Mouse (Mus musculus) adrenal gland, adult 8-10 months (tissue): Measurements from ENCODE around the gene Ank. TPM values are rescaled to one million over a fixed set of nuclear protein-coding genes. Genes with fewer than 3 reads are reported as not detected.

Source experiments
- DNase-seq: peaks from one replicate; pipeline ENCODE4 v3.0.0; 2022
- total RNA-seq, 4 experiments: library from RNA; stranded (reverse); gene quantifications; 2 replicates each; pipeline ENCODE4 v1.2.4; 2022

The Ank gene
- total RNA-seq, 4 experiments from 2014 or later: 38.2 to 68.7 (median 50.9) TPM

- DNase-seq: no peak
These were observed 110.4 kb downstream of the Ank start for GRCm38 (mm10) chr15:27576886-27577285.

GRCm38 (mm10) chr15:27577915-27578780, 111.7 kb downstream of the Ank start:
- no peak for DNase-seq

- no peak for DNase-seq
These were observed 112.4 kb downstream of the Ank start for GRCm38 (mm10) chr15:27578918-27579317.

- no peak for DNase-seq
These were observed 113.4 kb downstream of the Ank start for GRCm38 (mm10) chr15:27579853-27580252.

GRCm38 (mm10) chr15:27580771-27581170, 114.3 kb downstream of the Ank start:
- no peak for DNase-seq

- DNase-seq: no peak
These were observed 115.2 kb downstream of the Ank start for GRCm38 (mm10) chr15:27581640-27582039.

- DNase-seq: no peak
These were observed 116.0 kb downstream of the Ank start for GRCm38 (mm10) chr15:27582428-27582827.

GRCm38 (mm10) chr15:27583042-27583441, 116.6 kb downstream of the Ank start:
- peak; percentile 48 for DNase-seq

- DNase-seq: no peak
These were observed 117.1 kb downstream of the Ank start for GRCm38 (mm10) chr15:27583620-27584019.

GRCm38 (mm10) chr15:27585466-27586092, 119.1 kb downstream of the Ank start:
- no peak for DNase-seq

- peak; percentile 27 for DNase-seq
These were observed 119.6 kb downstream of the Ank start for GRCm38 (mm10) chr15:27586093-27586480.

GRCm38 (mm10) chr15:27588087-27588826, 121.8 kb downstream of the Ank start:
- DNase-seq: no peak

- no peak for DNase-seq
These were observed 124.3 kb downstream of the Ank start for GRCm38 (mm10) chr15:27590812-27591211.

GRCm38 (mm10) chr15:27592620-27593320, 126.3 kb downstream of the Ank start:
- peak; percentile 65 for DNase-seq

- peak; percentile 30 for DNase-seq
These were observed 127.2 kb downstream of the Ank start for GRCm38 (mm10) chr15:27593717-27594116.

- DNase-seq: no peak
These were observed 128.5 kb downstream of the Ank start for GRCm38 (mm10) chr15:27594973-27595372.

GRCm38 (mm10) chr15:27595560-27595959, 129.1 kb downstream of the Ank start:
- DNase-seq: no peak

GRCm38 (mm10) chr15:27596463-27597140, 130.1 kb downstream of the Ank start:
- DNase-seq: no peak

- no peak for DNase-seq
These were observed 131.0 kb downstream of the Ank start for GRCm38 (mm10) chr15:27597516-27597915.

- DNase-seq: no peak
These were observed 132.4 kb downstream of the Ank start for GRCm38 (mm10) chr15:27598786-27599385.

GRCm38 (mm10) chr15:27600524-27600923, 134.0 kb downstream of the Ank start:
- no peak for DNase-seq
